Mouse (Mus musculus): Measurements from ENCODE around the gene Sox2. TPM values are rescaled to one million over a fixed set of nuclear protein-coding genes. Genes with fewer than 3 reads are reported as not detected.

Sox2 gene
- polyA plus RNA-seq (2012; fragmentation: generic; extraction: Trizol) = not detected

GRCm38 (mm10) chr3:34649726-34650620 lies at the start of gene Sox2:
Sox2 (plus strand) TSS chr3:34650405.
- Histone ChIP-seq H3K36me3 (ENCODE audit: control insufficient read depth, insufficient read depth) (no peaks in the 10 kb centered on the region), H3K4me2 (ENCODE audit: low read depth) (peak within 1 kb of the TSS; percentile 63), H3K27me3 (ENCODE audit: control insufficient read depth, insufficient read depth, insufficient read length) (peaks cover 21% of the 10 kb centered on the region), H3ac (ENCODE audit: control insufficient read depth, insufficient read length) (no peak within 1 kb of the TSS), H3K79me2 (ENCODE audit: control insufficient read depth, insufficient read depth) (no peaks in the 10 kb centered on the region), H3K4me3 (no peak within 1 kb of the TSS)
- TF ChIP-seq POLR2A (IDR thresholded peaks at IDR 0.05; ENCODE audit: insufficient read length, low read depth) (no peak), USF1 (IDR thresholded peaks at IDR 0.05; ENCODE audit: low read depth) (no peak), CEBPB (IDR thresholded peaks at IDR 0.05; ENCODE audit: insufficient read depth, poor library complexity, severe bottlenecking) (no peak), TCF12 (IDR thresholded peaks at IDR 0.05; ENCODE audit: insufficient read depth, poor library complexity, severe bottlenecking) (no peak), E2F4 (IDR thresholded peaks at IDR 0.05; ENCODE audit: insufficient read depth) (no peak)

DNA sequence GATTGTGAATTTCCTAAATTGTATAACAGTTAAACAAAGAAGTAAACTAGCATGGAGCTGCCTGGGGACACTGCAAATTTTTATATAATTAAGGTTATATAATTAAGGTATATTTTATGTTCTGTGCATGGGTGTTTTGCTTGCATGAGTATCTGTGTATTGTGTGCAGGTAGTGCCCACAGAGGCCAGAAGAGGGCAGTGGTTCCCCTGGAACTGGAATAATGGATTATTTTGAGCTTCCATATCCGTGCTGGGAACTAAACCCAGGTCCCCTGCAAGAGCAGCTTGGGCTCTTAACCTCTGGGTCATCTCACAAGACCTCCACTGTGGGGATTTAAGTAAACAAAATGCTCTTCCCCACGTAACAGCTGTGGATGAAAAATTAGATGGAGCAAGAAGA lies 49.1 kb upstream of the Sox2 start:
- no peak overlapping the region for H3ac ChIP-seq (ENCODE audit: control insufficient read depth, insufficient read length)
- no peaks in the 10 kb centered on the region for H3K36me3 ChIP-seq (ENCODE audit: control insufficient read depth, insufficient read depth)
- no peak overlapping the region for H3K4me2 ChIP-seq (ENCODE audit: low read depth)
- H3K79me2 ChIP-seq (ENCODE audit: control insufficient read depth, insufficient read depth) = no peaks in the 10 kb centered on the region
- TF ChIP-seq SRF (IDR thresholded peaks at IDR 0.05; ENCODE audit: control insufficient read depth, insufficient read length, low read depth) = no peak
- TF ChIP-seq MAX (IDR thresholded peaks at IDR 0.05; ENCODE audit: low read depth) = no peak
- TF ChIP-seq CEBPB (IDR thresholded peaks at IDR 0.05; ENCODE audit: insufficient read depth, poor library complexity, severe bottlenecking) = no peak
- TF ChIP-seq MYOG (IDR thresholded peaks at IDR 0.05; ENCODE audit: control insufficient read depth in 1 of 3, insufficient read depth in 1 of 3, insufficient read length in 2 of 3, low read depth in 2 of 3) = no peak
- TF ChIP-seq REST (IDR thresholded peaks at IDR 0.05; ENCODE audit: insufficient read depth, insufficient read length) = no peak
- H3K4me3 ChIP-seq = no peak overlapping the region
- no peaks in the 10 kb centered on the region for H3K27me3 ChIP-seq (ENCODE audit: control insufficient read depth, insufficient read depth, insufficient read length)

- no peak overlapping the region for H3K4me2 ChIP-seq (ENCODE audit: low read depth)
- TF ChIP-seq POLR2AphosphoS2 (IDR thresholded peaks at IDR 0.05; ENCODE audit: insufficient read length, low read depth) (no peak), TCF12 (IDR thresholded peaks at IDR 0.05; ENCODE audit: insufficient read depth, poor library complexity, severe bottlenecking) (no peak), POLR2A (IDR thresholded peaks at IDR 0.05; ENCODE audit: insufficient read length, low read depth) (no peak), USF1 (IDR thresholded peaks at IDR 0.05; ENCODE audit: low read depth) (no peak), REST (IDR thresholded peaks at IDR 0.05; ENCODE audit: insufficient read depth, insufficient read length) (no peak), MYOG (IDR thresholded peaks at IDR 0.05; ENCODE audit: control insufficient read depth in 1 of 3, insufficient read depth in 1 of 3, insufficient read length in 2 of 3, low read depth in 2 of 3) (no peak), MYOD1 (IDR thresholded peaks at IDR 0.05; ENCODE audit: control insufficient read depth in 1 of 3, insufficient read length in 2 of 3, low read depth in 2 of 3) (no peak), MAX (IDR thresholded peaks at IDR 0.05; ENCODE audit: low read depth) (no peak), E2F4 (IDR thresholded peaks at IDR 0.05; ENCODE audit: insufficient read depth) (no peak), TCF3 (IDR thresholded peaks at IDR 0.05; ENCODE audit: insufficient read length, low read depth) (no peak), CEBPB (IDR thresholded peaks at IDR 0.05; ENCODE audit: insufficient read depth, poor library complexity, severe bottlenecking) (no peak), SRF (IDR thresholded peaks at IDR 0.05; ENCODE audit: control insufficient read depth, insufficient read length, low read depth) (no peak)
These were observed 36.1 kb upstream of the Sox2 start for GRCm38 (mm10) chr3:34614107-34614506.

GRCm38 (mm10) chr3:34615526-34615925 lies 34.7 kb upstream of the Sox2 start:
- Histone ChIP-seq H3ac (ENCODE audit: control insufficient read depth, insufficient read length) (no peak overlapping the region), H3K79me2 (ENCODE audit: control insufficient read depth, insufficient read depth) (no peaks in the 10 kb centered on the region), H3K27me3 (ENCODE audit: control insufficient read depth, insufficient read depth, insufficient read length) (no peaks in the 10 kb centered on the region), H3K4me3 (no peak overlapping the region), H3K4me2 (ENCODE audit: low read depth) (no peak overlapping the region), H3K36me3 (ENCODE audit: control insufficient read depth, insufficient read depth) (no peaks in the 10 kb centered on the region)
- TF ChIP-seq POLR2A (IDR thresholded peaks at IDR 0.05; ENCODE audit: insufficient read length, low read depth) (no peak), TCF3 (IDR thresholded peaks at IDR 0.05; ENCODE audit: insufficient read length, low read depth) (no peak), E2F4 (IDR thresholded peaks at IDR 0.05; ENCODE audit: insufficient read depth) (no peak), POLR2AphosphoS2 (IDR thresholded peaks at IDR 0.05; ENCODE audit: insufficient read length, low read depth) (no peak), MYOD1 (IDR thresholded peaks at IDR 0.05; ENCODE audit: control insufficient read depth in 1 of 3, insufficient read length in 2 of 3, low read depth in 2 of 3) (no peak), MAX (IDR thresholded peaks at IDR 0.05; ENCODE audit: low read depth) (no peak), MYOG (IDR thresholded peaks at IDR 0.05; ENCODE audit: control insufficient read depth in 1 of 3, insufficient read depth in 1 of 3, insufficient read length in 2 of 3, low read depth in 2 of 3) (no peak), USF1 (IDR thresholded peaks at IDR 0.05; ENCODE audit: low read depth) (no peak)

More at GRCm38 (mm10) chr3:34614107-34614506, 36.1 kb upstream of the Sox2 start:
- no peaks in the 10 kb centered on the region for H3K79me2 ChIP-seq (ENCODE audit: control insufficient read depth, insufficient read depth)
- no peak overlapping the region for H3K4me3 ChIP-seq
- no peak overlapping the region for H3ac ChIP-seq (ENCODE audit: control insufficient read depth, insufficient read length)
- H3K27me3 ChIP-seq (ENCODE audit: control insufficient read depth, insufficient read depth, insufficient read length) = no peaks in the 10 kb centered on the region
- no peaks in the 10 kb centered on the region for H3K36me3 ChIP-seq (ENCODE audit: control insufficient read depth, insufficient read depth)

DNA sequence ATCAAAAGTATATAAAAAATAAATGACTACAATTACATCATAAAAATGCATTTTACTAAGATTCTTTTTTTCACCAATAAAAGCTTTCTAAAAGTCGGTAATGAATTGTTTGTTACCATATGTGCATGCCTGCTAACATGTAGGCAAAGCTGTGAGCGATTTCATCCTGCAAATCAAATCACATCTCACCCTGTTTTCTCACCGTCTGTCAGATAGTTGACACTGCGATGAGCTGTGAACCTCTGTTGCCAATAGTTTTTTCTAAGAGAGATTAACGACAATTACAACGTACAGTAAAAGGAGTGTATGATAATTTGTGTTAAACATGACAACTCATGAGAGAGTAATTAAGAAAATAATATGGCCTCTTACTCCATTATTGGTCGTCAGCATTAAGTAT lies 31.3 kb upstream of the Sox2 start:
- Histone ChIP-seq H3K27me3 (ENCODE audit: control insufficient read depth, insufficient read depth, insufficient read length) (no peaks in the 10 kb centered on the region), H3K4me3 (no peak overlapping the region), H3ac (ENCODE audit: control insufficient read depth, insufficient read length) (no peak overlapping the region), H3K36me3 (ENCODE audit: control insufficient read depth, insufficient read depth) (no peaks in the 10 kb centered on the region), H3K4me2 (ENCODE audit: low read depth) (no peak overlapping the region), H3K79me2 (ENCODE audit: control insufficient read depth, insufficient read depth) (no peaks in the 10 kb centered on the region)
- TF ChIP-seq POLR2A (IDR thresholded peaks at IDR 0.05; ENCODE audit: insufficient read length, low read depth) = no peak
- no peak for TF ChIP-seq MYOD1 (IDR thresholded peaks at IDR 0.05; ENCODE audit: control insufficient read depth in 1 of 3, insufficient read length in 2 of 3, low read depth in 2 of 3)
- TF ChIP-seq POLR2AphosphoS2 (IDR thresholded peaks at IDR 0.05; ENCODE audit: insufficient read length, low read depth) = no peak
- no peak for TF ChIP-seq USF1 (IDR thresholded peaks at IDR 0.05; ENCODE audit: low read depth)
- TF ChIP-seq TCF12 (IDR thresholded peaks at IDR 0.05; ENCODE audit: insufficient read depth, poor library complexity, severe bottlenecking) = no peak
- TF ChIP-seq CEBPB (IDR thresholded peaks at IDR 0.05; ENCODE audit: insufficient read depth, poor library complexity, severe bottlenecking) = no peak
- no peak for TF ChIP-seq MAX (IDR thresholded peaks at IDR 0.05; ENCODE audit: low read depth)
- TF ChIP-seq E2F4 (IDR thresholded peaks at IDR 0.05; ENCODE audit: insufficient read depth) = no peak
- no peak for TF ChIP-seq MYOG (IDR thresholded peaks at IDR 0.05; ENCODE audit: control insufficient read depth in 1 of 3, insufficient read depth in 1 of 3, insufficient read length in 2 of 3, low read depth in 2 of 3)
- no peak for TF ChIP-seq REST (IDR thresholded peaks at IDR 0.05; ENCODE audit: insufficient read depth, insufficient read length)
- TF ChIP-seq SRF (IDR thresholded peaks at IDR 0.05; ENCODE audit: control insufficient read depth, insufficient read length, low read depth) = no peak
- no peak for TF ChIP-seq TCF3 (IDR thresholded peaks at IDR 0.05; ENCODE audit: insufficient read length, low read depth)

Data from myocyte (in vitro differentiated cells).